Mouse (Mus musculus) G1E (cell line): Measurements from ENCODE around the gene Rbm47.

Source experiments
- GATA2 ChIP-seq: IDR thresholded peaks from 2 replicates; pipeline ENCODE4 v1.6.1; 2012; ENCODE audit warnings: low read depth, low read length, inconsistent platforms, borderline replicate concordance
- POLR2AphosphoS5 ChIP-seq: IDR thresholded peaks from 2 replicates; pipeline ENCODE4 v1.6.1; 2012; ENCODE audit warnings: low read depth, low read length, inconsistent platforms; ENCODE audit not compliant: insufficient replicate concordance

- no peak for TF ChIP-seq GATA2
- no peak for TF ChIP-seq POLR2AphosphoS5
These were observed 22.4 kb upstream of the Rbm47 start for GRCm38 (mm10) chr5:66195323-66195722.
